Mouse (Mus musculus) induced T-regulatory cell, adult 2 months (primary cell): ENCODE measurements around the gene Pde4a.
"Not testable (repeated sequence)": the region's sequence is repeated elsewhere in the genome, so short reads cannot be mapped to it uniquely, and the experiment has no call there.

Experiments
- DNase-seq: peaks from one replicate; pipeline ENCODE4 v3.0.0-alpha.2; 2012; ENCODE audit warnings: low read depth

Gene Pde4a

GRCm38 (mm10) chr9:21245113-21245487 is 79.6 kb downstream of the Pde4a start:
- peak; percentile 19 for DNase-seq

GRCm38 (mm10) chr9:21246342-21246741 is 80.8 kb downstream of the Pde4a start:
- DNase-seq, result no peak

GRCm38 (mm10) chr9:21248326-21248725 is 82.8 kb downstream of the Pde4a start, which contains the start of gene S1pr5:
Gene S1pr5 (minus strand): TSS chr9:21248443.
- DNase-seq, result peak; percentile 30

GRCm38 (mm10) chr9:21249629-21250508 is 84.4 kb downstream of the Pde4a start:
- DNase-seq, result no peak

DNA sequence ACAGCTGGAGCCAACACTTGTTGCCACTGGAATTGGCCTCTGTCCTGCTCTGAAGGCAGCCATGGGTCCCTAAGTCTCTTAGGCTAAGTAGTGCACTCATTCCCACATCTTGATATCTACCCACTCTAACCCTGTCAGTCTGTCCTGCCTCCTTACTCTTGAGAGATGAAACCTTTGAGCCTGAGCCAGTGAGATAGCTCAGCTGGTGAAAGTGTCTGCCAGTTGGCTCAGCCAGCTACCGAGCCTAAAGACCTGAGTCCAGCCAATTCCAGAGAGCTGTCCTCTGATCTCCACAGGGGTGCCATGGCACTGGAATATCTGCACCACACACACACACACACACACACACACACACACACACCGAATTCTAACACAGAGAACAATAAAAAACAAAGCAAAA is 85.0 kb downstream of the Pde4a start:
- no peak for DNase-seq

DNA sequence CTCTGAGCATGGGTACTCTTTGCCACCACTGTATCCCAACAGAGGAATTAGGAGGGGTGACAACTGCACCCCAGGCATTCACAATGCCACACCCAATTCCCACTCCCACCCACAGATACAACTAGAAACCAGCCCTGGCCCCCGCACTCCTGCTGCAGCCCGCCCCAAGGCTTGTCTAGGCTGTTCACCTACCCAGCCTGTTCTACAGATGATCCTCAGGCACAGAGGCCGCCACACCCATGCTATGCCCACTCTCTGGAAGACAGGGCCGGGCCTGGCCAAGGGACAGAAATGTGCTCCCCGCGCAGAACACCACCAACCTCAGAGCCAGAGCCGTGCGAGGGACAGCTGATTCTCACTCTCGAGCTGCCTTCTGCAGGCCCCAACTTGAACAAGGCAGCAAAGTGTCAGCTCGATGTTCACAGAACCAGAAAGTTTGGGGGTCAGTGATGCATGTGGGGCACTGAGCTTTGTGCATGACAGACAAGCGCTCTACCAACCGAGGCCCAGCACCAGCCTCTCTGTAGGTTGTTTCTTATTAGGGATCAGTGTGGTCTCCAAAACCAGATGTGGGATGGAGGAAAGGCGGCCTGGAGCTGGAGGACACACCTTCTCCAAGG is 85.7 kb downstream of the Pde4a start:
- no peak for DNase-seq

GRCm38 (mm10) chr9:21254690-21255089 is 89.2 kb downstream of the Pde4a start:
- DNase-seq, result no peak

- DNase-seq, result not testable (repeated sequence)
These were observed 90.8 kb downstream of the Pde4a start for GRCm38 (mm10) chr9:21256349-21256748.

- DNase-seq, result peak; percentile 61
These were observed 95.1 kb downstream of the Pde4a start for GRCm38 (mm10) chr9:21260491-21261040.

- DNase-seq, result peak; percentile 66
These were observed 96.3 kb downstream of the Pde4a start for GRCm38 (mm10) chr9:21261831-21262230.
